Comparison of ENCODE assay signal across 15 mouse cellular contexts in the genomic region with DNA sequence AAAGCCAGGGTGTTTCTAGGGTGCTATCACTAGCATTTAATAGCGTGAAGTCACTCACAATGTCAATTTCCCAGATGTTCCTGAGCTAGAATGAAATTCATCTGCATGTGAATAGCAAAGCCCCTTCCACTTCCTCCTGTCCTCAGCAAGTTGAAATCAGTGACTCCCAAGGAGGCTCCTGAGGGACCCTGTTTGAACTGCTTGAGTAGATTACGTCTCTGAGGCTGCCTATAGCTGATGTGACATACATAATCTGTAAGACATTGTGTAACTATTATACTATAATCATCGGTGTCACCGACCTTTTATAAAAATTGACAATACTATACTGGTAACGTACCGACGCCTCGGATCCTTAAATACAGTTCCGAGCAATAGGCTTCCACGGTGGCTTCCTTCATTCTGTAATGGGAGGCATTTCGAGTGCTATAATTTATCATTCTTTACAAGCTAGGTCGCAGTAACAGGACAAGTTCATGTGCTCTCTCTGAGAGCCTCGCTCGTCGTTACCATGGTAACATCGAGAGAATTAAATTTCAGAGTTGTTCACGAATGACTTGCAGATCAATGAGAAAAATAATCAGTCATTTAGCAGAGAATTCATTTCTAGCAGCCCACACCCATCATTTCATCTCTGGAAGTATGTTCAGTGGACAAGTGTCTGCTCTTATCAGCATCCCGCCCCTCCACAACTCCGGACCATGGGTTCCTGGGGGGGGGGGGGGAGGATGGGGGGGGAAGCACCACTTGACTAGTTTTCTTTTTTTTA. TPM values are rescaled to one million over a fixed set of nuclear protein-coding genes. Genes with fewer than 3 reads are reported as not detected.
DNase-seq lines count a peak whose midpoint lies in the region; ATAC-seq lines count a peak whose summit lies in the region.
"Had no signal": no experiment of that assay in that cellular context is flagged by ENCODE, and none has a peak within 500 bp of the region (broad histone marks: within the 10 kb centered on the region; RNA-seq: fewer than 3 reads in every experiment).

No protein-coding gene starts in this region.

- no peaks in the 10 kb centered on the region for H3K9me3 ChIP-seq in midbrain, embryonic 13.5 days
- H3K9me3 ChIP-seq in midbrain, embryonic 10.5 days (replicated peaks) = no peaks in the 10 kb centered on the region
- no peaks in the 10 kb centered on the region for H3K9me3 ChIP-seq in forebrain, embryonic 14.5 days (replicated peaks; ENCODE audit: control insufficient read depth, low read length)
- H3K9me3 ChIP-seq in hindbrain, embryonic 15.5 days = no peaks in the 10 kb centered on the region
- H3K9me3 ChIP-seq in neural tube, embryonic 14.5 days (ENCODE audit: control insufficient read depth, low read length) = no peaks in the 10 kb centered on the region
- H3K9me3 ChIP-seq: embryonic facial prominence, embryonic 12.5 days; lung, embryonic 15.5 days had no signal

- peak; percentile 73 for ATAC-seq in midbrain, embryonic 13.5 days
- peak; percentile 37; the same call in 1 of the 2 replicates for ATAC-seq in forebrain, embryonic 14.5 days
- ATAC-seq in hindbrain, embryonic 15.5 days (ENCODE audit: low FRiP score, low read depth) = peak; percentile 80
- ATAC-seq in neural tube, embryonic 14.5 days (ENCODE audit: low read depth) = peak; percentile 67
- no peak for ATAC-seq in frontal cortex, adult (ENCODE audit: low TSS enrichment)

- 51% methylated on average over 19 of the region's 19 CpGs for whole genome bisulfite sequencing in midbrain, embryonic 13.5 days
- 84% methylated on average over 19 of the region's 19 CpGs for WGBS in midbrain, embryonic 10.5 days
- WGBS in forebrain, embryonic 14.5 days = 73% methylated on average over 19 of the region's 19 CpGs
- 33% methylated on average over 19 of the region's 19 CpGs for WGBS in hindbrain, embryonic 15.5 days
- WGBS in neural tube, embryonic 14.5 days = 25% methylated on average over 19 of the region's 19 CpGs

- peaks cover 4% of the 10 kb centered on the region; the same call in 1 of the 2 replicates for H3K36me3 ChIP-seq in midbrain, embryonic 13.5 days
- H3K36me3 ChIP-seq in midbrain, embryonic 10.5 days = no peaks in the 10 kb centered on the region; the same call in 1 of the 2 replicates
- no peaks in the 10 kb centered on the region for H3K36me3 ChIP-seq in forebrain, embryonic 14.5 days (ENCODE audit: control insufficient read depth, insufficient read depth, low read length)
- H3K36me3 ChIP-seq in hindbrain, embryonic 15.5 days = peaks cover 4% of the 10 kb centered on the region; the same call in 1 of the 2 replicates
- H3K36me3 ChIP-seq in neural tube, embryonic 14.5 days (ENCODE audit: control insufficient read depth, insufficient read depth, low read length) = no peaks in the 10 kb centered on the region
- H3K36me3 ChIP-seq: lung, embryonic 15.5 days had no signal

- H3K27ac ChIP-seq in midbrain, embryonic 13.5 days = peak overlapping the region; percentile 62
- H3K27ac ChIP-seq in midbrain, embryonic 10.5 days (replicated peaks) = no peak overlapping the region
- no peak overlapping the region for H3K27ac ChIP-seq in forebrain, embryonic 14.5 days (ENCODE audit: low read depth, low read length)
- H3K27ac ChIP-seq in hindbrain, embryonic 15.5 days (replicated peaks) = peak overlapping the region; percentile 56
- H3K27ac ChIP-seq in neural tube, embryonic 14.5 days (ENCODE audit: low read depth, low read length) = 0 out of 2 replicates have a peak overlapping the region, but pooled peaks have one; percentile 16
- H3K27ac ChIP-seq: lung, embryonic 15.5 days had no signal

- DNase-seq in midbrain, embryonic 10.5 days (ENCODE audit: low spot score) = no peak
- peak; percentile 59 for DNase-seq in forebrain, embryonic 14.5 days (ENCODE audit: low spot score)
- DNase-seq in testis, postnatal 14 days (ENCODE audit: low spot score) = no peak
- DNase-seq: cerebellum, adult 8-10 months; gastrocnemius, postnatal 36 days; kidney, postnatal 10 days had no signal

- peak overlapping the region; percentile 6; the same call in 1 of the 2 replicates for H3K4me2 ChIP-seq in midbrain, embryonic 13.5 days (replicated peaks)
- H3K4me2 ChIP-seq in forebrain, embryonic 14.5 days (ENCODE audit: low read length) = no peak overlapping the region
- peak overlapping the region; percentile 32 for H3K4me2 ChIP-seq in hindbrain, embryonic 15.5 days
- no peak overlapping the region; the same call in 1 of the 2 replicates for H3K4me2 ChIP-seq in neural tube, embryonic 14.5 days (ENCODE audit: low read depth, low read length)
- H3K4me2 ChIP-seq: embryonic facial prominence, embryonic 12.5 days; heart, embryonic 11.5 days; liver, embryonic 11.5 days; lung, embryonic 15.5 days had no signal

- H3K27me3 ChIP-seq in midbrain, embryonic 13.5 days = no peaks in the 10 kb centered on the region
- H3K27me3 ChIP-seq in midbrain, embryonic 10.5 days (ENCODE audit: low read depth, poor library complexity, severe bottlenecking) = no peaks in the 10 kb centered on the region
- H3K27me3 ChIP-seq in forebrain, embryonic 14.5 days (replicated peaks; ENCODE audit: control insufficient read depth, insufficient read depth, low read length) = no peaks in the 10 kb centered on the region
- no peaks in the 10 kb centered on the region for H3K27me3 ChIP-seq in hindbrain, embryonic 15.5 days
- H3K27me3 ChIP-seq in neural tube, embryonic 14.5 days (ENCODE audit: control insufficient read depth, insufficient read depth, low read length) = no peaks in the 10 kb centered on the region
- H3K27me3 ChIP-seq: embryonic facial prominence, embryonic 12.5 days; lung, embryonic 15.5 days had no signal

- H3K4me3 ChIP-seq in midbrain, embryonic 13.5 days (replicated peaks) = no peak overlapping the region
- H3K4me3 ChIP-seq in midbrain, embryonic 10.5 days = no peak overlapping the region
- H3K4me3 ChIP-seq in forebrain, embryonic 14.5 days (ENCODE audit: low read depth, low read length) = no peak overlapping the region
- no peak overlapping the region for H3K4me3 ChIP-seq in hindbrain, embryonic 15.5 days
- H3K4me3 ChIP-seq in neural tube, embryonic 14.5 days (ENCODE audit: low read depth, low read length) = no peak overlapping the region
- H3K4me3 ChIP-seq: embryonic facial prominence, embryonic 12.5 days; lung, embryonic 15.5 days had no signal

- H3K9ac ChIP-seq in midbrain, embryonic 13.5 days (replicated peaks) = no peak overlapping the region
- H3K9ac ChIP-seq in forebrain, embryonic 14.5 days (ENCODE audit: low read length) = no peak overlapping the region
- H3K9ac ChIP-seq in hindbrain, embryonic 15.5 days = no peak overlapping the region
- H3K9ac ChIP-seq in neural tube, embryonic 14.5 days (replicated peaks; ENCODE audit: low read depth, low read length) = no peak overlapping the region
- H3K9ac ChIP-seq: embryonic facial prominence, embryonic 12.5 days; lung, embryonic 15.5 days had no signal

- H3K4me1 ChIP-seq in midbrain, embryonic 13.5 days (replicated peaks) = peaks cover 22% of the 10 kb centered on the region
- H3K4me1 ChIP-seq in midbrain, embryonic 10.5 days = peaks cover 11% of the 10 kb centered on the region
- H3K4me1 ChIP-seq in forebrain, embryonic 14.5 days (ENCODE audit: control insufficient read depth, insufficient read depth, low read length) = no peaks in the 10 kb centered on the region
- peaks cover 22% of the 10 kb centered on the region for H3K4me1 ChIP-seq in hindbrain, embryonic 15.5 days (replicated peaks)
- H3K4me1 ChIP-seq in neural tube, embryonic 14.5 days (ENCODE audit: control insufficient read depth, insufficient read depth, low read length) = peaks cover 9% of the 10 kb centered on the region; the same call in 1 of the 2 replicates

RNA-seq across cellular contexts. Expression of a gene that starts 19.3 kb away (rescaled TPM):
- polyA plus RNA-seq in midbrain, embryonic 13.5 days (2015; fragmentation: Nextera tagmentation; extraction: Ambion mirVana) = 0.11 TPM in 1 of 2 replicates, not detected in the other
- polyA plus RNA-seq in midbrain, embryonic 10.5 days (2016; fragmentation: Nextera tagmentation; extraction: Ambion mirVana) = 0.15 TPM in 1 of 2 replicates, not detected in the other
- polyA plus RNA-seq in forebrain, embryonic 14.5 days (2014; fragmentation: Nextera tagmentation; extraction: Ambion mirVana) = 0.05 TPM in 1 of 2 replicates, not detected in the other
- 0.10 and 0.13 TPM in 2 replicates for polyA plus RNA-seq in hindbrain, embryonic 15.5 days (2015; fragmentation: Nextera tagmentation; extraction: Ambion mirVana)
- not detected in 2 replicates for polyA plus RNA-seq in neural tube, embryonic 14.5 days (2014; fragmentation: Nextera tagmentation; extraction: Ambion mirVana)
- polyA plus RNA-seq: frontal cortex, adult 2 months; heart, embryonic 11.5 days; lung, embryonic 15.5 days had no signal

RNA-seq across cellular contexts. Expression of a gene that starts 26.0 kb away (rescaled TPM):
- polyA plus RNA-seq in midbrain, embryonic 13.5 days (2015; fragmentation: Nextera tagmentation; extraction: Ambion mirVana) = 1.1 and 3.0 TPM in 2 replicates
- polyA plus RNA-seq in midbrain, embryonic 10.5 days (2016; fragmentation: Nextera tagmentation; extraction: Ambion mirVana) = 1.6 and 3.0 TPM in 2 replicates
- polyA plus RNA-seq in forebrain, embryonic 14.5 days (2014; fragmentation: Nextera tagmentation; extraction: Ambion mirVana) = 3.6 and 4.1 TPM in 2 replicates
- polyA plus RNA-seq in hindbrain, embryonic 15.5 days (2015; fragmentation: Nextera tagmentation; extraction: Ambion mirVana) = 1.9 and 3.0 TPM in 2 replicates
- 0.50 and 0.66 TPM in 2 replicates for polyA plus RNA-seq in neural tube, embryonic 14.5 days (2014; fragmentation: Nextera tagmentation; extraction: Ambion mirVana)
- polyA plus RNA-seq: frontal cortex, adult 2 months had no signal

RNA-seq across cellular contexts. Expression of a gene that starts 30.5 kb away (rescaled TPM):
- polyA plus RNA-seq in midbrain, embryonic 13.5 days (2015; fragmentation: Nextera tagmentation; extraction: Ambion mirVana) = 33.3 and 35.9 TPM in 2 replicates
- 30.9 and 32.7 TPM in 2 replicates for polyA plus RNA-seq in midbrain, embryonic 10.5 days (2016; fragmentation: Nextera tagmentation; extraction: Ambion mirVana)
- polyA plus RNA-seq in forebrain, embryonic 14.5 days (2014; fragmentation: Nextera tagmentation; extraction: Ambion mirVana) = 42.5 and 43.3 TPM in 2 replicates
- polyA plus RNA-seq in hindbrain, embryonic 15.5 days (2015; fragmentation: Nextera tagmentation; extraction: Ambion mirVana) = 33.9 and 36.7 TPM in 2 replicates
- 32.1 TPM in 2 replicates for polyA plus RNA-seq in neural tube, embryonic 14.5 days (2014; fragmentation: Nextera tagmentation; extraction: Ambion mirVana)

Comparison
In these comparisons a context has a peak if more than half of its experiments do, and no peak if none do; other contexts are left out.
1. H3K27ac ChIP-seq: peak in midbrain, embryonic 13.5 days (single experiment), hindbrain, embryonic 15.5 days (single experiment) and neural tube, embryonic 14.5 days (single experiment); none in midbrain, embryonic 10.5 days (single experiment) and forebrain, embryonic 14.5 days (single experiment).
2. H3K4me2 ChIP-seq: peak in midbrain, embryonic 13.5 days (single experiment) and hindbrain, embryonic 15.5 days (single experiment); none in forebrain, embryonic 14.5 days (single experiment) and neural tube, embryonic 14.5 days (single experiment).